Mouse (Mus musculus) adrenal gland, postnatal 36 days (tissue): ENCODE measurements around the gene Gnrhr. TPM values are rescaled to one million over a fixed set of nuclear protein-coding genes. Genes with fewer than 3 reads are reported as not detected.
A peak's percentile ranks its signal among the peaks of the same experiment; 100 is the strongest.

Source experiments
- DNase-seq, 2 experiments: peaks; one replicate each; pipeline ENCODE4 v3.0.0; 2021; ENCODE audit warnings: mixed read lengths in 1 of 2
- long read RNA-seq, 2 experiments: library from polyadenylated mRNA; stranded (forward); transcript quantifications; one replicate each; pipeline ENCODE4 v2.0.0; 2021; ENCODE audit warnings: borderline sequencing depth in 2 of 2
- total RNA-seq, 2 experiments: library from RNA; stranded (reverse); gene quantifications; 2 replicates each; pipeline ENCODE4 v1.2.3; 2021

The Gnrhr gene
- under 1 TPM; 0.33 to 0.56 TPM for total RNA-seq
- long read RNA-seq, experiment 1 = 0 reads
- long read RNA-seq, experiment 2 = 0 reads

- DNase-seq = no peak
Observed at GRCm38 (mm10) chr5:86197801-86198200, at the start of gene Gnrhr. Gnrhr (minus strand) TSS chr5:86197901.

GRCm38 (mm10) chr5:86246559-86246958 is 48.9 kb upstream of the Gnrhr start:
- DNase-seq = no peak

GRCm38 (mm10) chr5:86244880-86245279 is 47.2 kb upstream of the Gnrhr start:
- no peak for DNase-seq

GRCm38 (mm10) chr5:86244275-86244674 is 46.6 kb upstream of the Gnrhr start:
- no peak for DNase-seq

- DNase-seq = no peak
Observed at GRCm38 (mm10) chr5:86227156-86227853, 29.6 kb upstream of the Gnrhr start.

GRCm38 (mm10) chr5:86191356-86191755 is 6.3 kb downstream of the Gnrhr start:
- DNase-seq = no peak

GRCm38 (mm10) chr5:86190770-86191169 is 6.9 kb downstream of the Gnrhr start:
- DNase-seq = peak; percentile 16 to 61

- no peak for DNase-seq
Observed at GRCm38 (mm10) chr5:86190290-86190689, 7.4 kb downstream of the Gnrhr start.

GRCm38 (mm10) chr5:86187441-86187840 is 10.3 kb downstream of the Gnrhr start:
- no peak for DNase-seq

GRCm38 (mm10) chr5:86173778-86174177 is 23.9 kb downstream of the Gnrhr start:
- no peak for DNase-seq

GRCm38 (mm10) chr5:86172449-86173161 is 25.1 kb downstream of the Gnrhr start, which contains the start of gene Uba6:
Uba6 (minus strand) TSS chr5:86172803.
- DNase-seq = peak; percentile 100

GRCm38 (mm10) chr5:86172088-86172448 is 25.6 kb downstream of the Gnrhr start:
- DNase-seq = no peak

Other genes with a start within 250 kb of the Gnrhr start
- 10 to 100 TPM; 14.7 to 15.0 TPM for gene Cenpc1, start 132.3 kb downstream of the Gnrhr start, total RNA-seq
- gene Stap1, start 126.2 kb downstream of the Gnrhr start, total RNA-seq = under 1 TPM; 0.59 to 0.60 TPM
- 10 to 100 TPM; 16.7 to 20.0 TPM for gene Uba6, start 25.1 kb downstream of the Gnrhr start, total RNA-seq
- not detected for gene Tmprss11c, start 91.4 kb upstream of the Gnrhr start, total RNA-seq
- not detected for gene Tmprss11d, start 175.5 kb upstream of the Gnrhr start, total RNA-seq